Mouse (Mus musculus) NIH3T3 (cell line): ENCODE measurements around the gene Cd96.

ENCODE experiments used
- DNase-seq: peaks from one replicate; pipeline ENCODE4 v3.0.0-alpha.2; 2012; ENCODE audit warnings: low read depth

Cd96 gene

GRCm38 (mm10) chr16:46036261-46036660 is 83.8 kb downstream of the Cd96 start:
- DNase-seq, result no peak

- peak; percentile 16 for DNase-seq
These were observed 86.2 kb downstream of the Cd96 start for GRCm38 (mm10) chr16:46033896-46034295.

- DNase-seq, result no peak
These were observed 97.0 kb downstream of the Cd96 start for GRCm38 (mm10) chr16:46022958-46023491.

GRCm38 (mm10) chr16:46022189-46022928 is 97.7 kb downstream of the Cd96 start:
- DNase-seq, result peak; percentile 83

GRCm38 (mm10) chr16:46021302-46021701 is 98.7 kb downstream of the Cd96 start:
- peak; percentile 10 for DNase-seq

- DNase-seq, result no peak
These were observed 99.7 kb downstream of the Cd96 start for GRCm38 (mm10) chr16:46020396-46020795.

- no peak for DNase-seq
These were observed 100.3 kb downstream of the Cd96 start for GRCm38 (mm10) chr16:46019799-46020198.

GRCm38 (mm10) chr16:46019359-46019758 is 100.7 kb downstream of the Cd96 start:
- DNase-seq, result no peak

- DNase-seq, result no peak
These were observed 108.4 kb downstream of the Cd96 start for GRCm38 (mm10) chr16:46011696-46012095.

- DNase-seq, result peak; percentile 29
These were observed 109.2 kb downstream of the Cd96 start for GRCm38 (mm10) chr16:46010906-46011220.

- DNase-seq, result peak; percentile 96
These were observed 109.7 kb downstream of the Cd96 start, which contains the start of gene Plcxd2 for GRCm38 (mm10) chr16:46010153-46010905. Gene Plcxd2 (minus strand): TSS chr16:46010218.

- DNase-seq, result no peak
These were observed 110.3 kb downstream of the Cd96 start for GRCm38 (mm10) chr16:46009717-46010116.

- DNase-seq, result no peak
These were observed 111.3 kb downstream of the Cd96 start for GRCm38 (mm10) chr16:46008766-46009165.

- DNase-seq, result peak; percentile 63
These were observed 111.9 kb downstream of the Cd96 start for GRCm38 (mm10) chr16:46008036-46008605.

GRCm38 (mm10) chr16:46006261-46006660 is 113.8 kb downstream of the Cd96 start:
- DNase-seq, result no peak

GRCm38 (mm10) chr16:46001550-46002166 is 118.4 kb downstream of the Cd96 start:
- no peak for DNase-seq

- no peak for DNase-seq
These were observed 119.1 kb downstream of the Cd96 start for GRCm38 (mm10) chr16:46000976-46001375.

- DNase-seq, result no peak
These were observed 120.5 kb downstream of the Cd96 start for GRCm38 (mm10) chr16:45999374-46000191.

GRCm38 (mm10) chr16:45998231-45998630 is 121.8 kb downstream of the Cd96 start:
- no peak for DNase-seq

GRCm38 (mm10) chr16:45990901-45991676 is 129.0 kb downstream of the Cd96 start:
- peak; percentile 12 for DNase-seq

GRCm38 (mm10) chr16:45986236-45986635 is 133.8 kb downstream of the Cd96 start:
- DNase-seq, result no peak
